Mouse (Mus musculus): Measurements from ENCODE around the gene Gm45785.

Gene Gm45785

DNA sequence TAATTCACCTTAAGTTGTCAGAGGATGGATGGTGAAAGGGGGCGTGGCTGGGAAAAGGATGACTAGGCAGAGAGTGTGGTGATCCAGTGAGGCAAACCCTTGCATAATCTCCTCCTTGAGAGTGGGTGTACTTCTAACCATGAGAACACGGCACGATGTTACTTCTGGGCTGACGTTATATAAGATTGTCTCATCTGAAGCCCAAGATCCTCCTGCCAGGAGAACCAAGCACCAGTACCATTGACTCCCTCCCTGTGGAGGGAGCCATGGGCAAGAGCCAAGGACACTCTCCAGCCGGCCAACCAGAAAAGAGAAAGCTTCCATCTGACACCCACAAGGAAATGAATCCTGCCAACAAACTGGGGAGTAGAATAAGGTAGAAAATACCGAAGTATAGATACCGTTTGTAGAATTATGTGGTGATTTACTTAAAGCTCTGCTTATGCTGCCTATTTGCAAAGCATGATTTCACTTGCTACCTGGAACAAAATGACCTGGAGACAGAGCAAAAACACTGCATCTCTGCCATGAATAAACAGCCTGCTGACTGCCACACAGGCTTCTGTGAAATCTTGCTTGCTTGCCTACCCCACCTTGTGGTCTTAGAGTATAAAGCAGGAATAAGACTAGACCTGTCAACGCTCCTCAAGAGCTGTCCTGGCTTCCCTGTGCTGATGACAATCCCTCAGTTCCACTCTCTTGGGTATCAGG, 27.8 kb downstream of the Gm45785 start:
- DNase-seq, result peak; percentile 73

DNA sequence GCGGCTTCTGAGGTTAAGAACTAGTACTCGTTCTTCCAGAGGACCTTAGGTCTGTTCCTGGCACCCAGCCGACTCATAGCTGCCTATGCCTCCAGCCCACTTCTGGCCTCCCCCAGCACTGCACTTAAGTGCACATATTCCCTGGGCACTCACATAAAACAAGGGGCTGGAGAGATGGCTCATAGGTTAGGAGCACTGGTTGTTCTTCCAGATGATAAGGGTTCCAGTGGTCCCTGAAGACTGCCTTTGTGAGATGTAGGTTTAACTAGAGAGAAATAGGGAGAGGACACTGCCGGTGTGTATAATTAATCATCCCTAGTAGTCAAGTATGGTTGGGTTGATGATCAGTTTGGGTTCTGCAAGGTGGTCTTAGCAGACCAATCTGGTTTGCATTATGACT, 33.4 kb downstream of the Gm45785 start:
- DNase-seq, result no peak

GRCm38 (mm10) chr7:140821653-140822329, 34.3 kb downstream of the Gm45785 start, which contains the start of gene Zfp941:
TSS of gene Zfp941 (minus strand) at chr7:140822178.
- DNase-seq, result peak; percentile 33

GRCm38 (mm10) chr7:140821305-140821652, 34.9 kb downstream of the Gm45785 start:
- DNase-seq, result no peak

- DNase-seq, result no peak
Observed at GRCm38 (mm10) chr7:140820173-140820572, 36.0 kb downstream of the Gm45785 start.

GRCm38 (mm10) chr7:140812850-140813249, 43.3 kb downstream of the Gm45785 start:
- no peak for DNase-seq

DNA sequence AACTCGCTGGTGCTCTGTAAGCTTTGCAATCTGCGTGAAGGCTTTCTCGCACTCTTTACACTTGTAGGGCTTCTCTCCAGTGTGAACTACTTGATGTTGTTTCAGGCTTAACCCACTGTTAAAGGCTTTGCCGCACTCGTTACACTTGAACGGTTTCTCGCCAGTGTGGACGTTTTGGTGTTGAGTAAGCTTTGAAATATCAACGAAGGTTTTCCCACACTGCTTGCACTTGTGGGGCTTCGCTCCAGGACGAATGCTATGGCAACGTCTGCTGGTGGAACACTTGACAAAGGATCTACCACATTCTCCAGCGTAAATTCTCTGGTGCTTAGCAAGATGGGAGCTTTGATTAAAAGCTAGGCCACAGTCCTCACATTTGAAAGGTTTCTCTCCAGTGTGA, 44.4 kb downstream of the Gm45785 start:
- DNase-seq, result no peak

DNA sequence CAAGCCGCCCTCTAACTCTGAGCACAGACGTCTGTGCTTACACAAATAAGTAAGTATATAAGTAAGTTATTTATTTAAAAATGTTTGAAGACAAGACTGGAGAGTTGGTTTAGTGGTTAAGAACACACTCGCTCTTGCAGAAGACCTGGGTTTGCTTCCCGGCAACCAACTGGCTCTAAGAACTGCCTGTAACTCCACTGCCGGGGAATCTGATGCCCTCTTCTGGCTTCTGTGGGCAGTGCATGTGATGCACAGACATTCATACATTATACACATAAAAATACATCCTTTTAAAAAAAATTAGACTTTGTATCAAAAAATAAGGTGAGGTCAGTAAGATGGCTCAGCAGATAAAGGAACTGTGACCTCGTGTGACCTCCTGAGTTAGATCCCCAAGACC, 45.6 kb downstream of the Gm45785 start:
- DNase-seq, result no peak

DNA sequence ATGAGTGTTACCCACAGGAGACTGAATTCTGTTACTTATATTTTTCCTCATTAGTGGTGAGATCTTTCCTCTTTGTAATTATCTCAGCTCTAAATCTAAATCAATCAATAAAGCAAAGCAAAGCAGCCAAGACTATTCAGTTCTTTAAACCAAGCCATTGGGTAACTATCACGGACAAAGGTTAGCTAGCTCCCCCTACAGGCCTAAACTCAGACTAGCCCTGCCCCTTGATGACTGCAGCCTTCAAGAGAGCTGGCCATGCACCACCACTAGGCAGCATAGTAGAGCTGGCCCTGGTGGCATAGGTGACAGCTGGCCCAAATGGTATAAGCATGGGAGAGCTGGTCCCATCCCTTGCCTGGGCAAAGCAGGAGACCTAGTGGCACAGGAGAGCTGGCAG, 50.4 kb downstream of the Gm45785 start:
- peak; percentile 77 for DNase-seq

- DNase-seq, result no peak
Observed at GRCm38 (mm10) chr7:140802629-140803028, 53.5 kb downstream of the Gm45785 start.

- DNase-seq, result no peak
Observed at GRCm38 (mm10) chr7:140798212-140798611, 57.9 kb downstream of the Gm45785 start.

DNA sequence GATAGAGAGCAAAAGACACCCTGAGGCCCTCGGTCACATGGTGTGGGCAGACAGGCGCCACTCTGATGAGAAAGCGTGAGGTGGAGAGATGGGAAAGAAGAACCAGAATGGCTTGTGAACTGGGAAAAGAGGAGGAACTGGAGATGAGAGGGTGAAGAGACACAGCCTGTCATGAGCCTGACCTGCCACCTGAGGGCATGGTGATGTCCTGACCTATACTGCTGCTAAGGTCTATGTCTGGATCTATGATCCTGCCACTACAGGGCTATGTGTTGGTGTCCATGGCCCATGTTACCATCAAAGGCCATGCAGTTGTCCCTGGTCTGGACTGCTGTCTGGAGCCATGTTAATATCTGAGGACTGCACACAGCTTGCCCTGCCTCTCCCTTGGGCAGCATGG, 58.5 kb downstream of the Gm45785 start:
- no peak for DNase-seq

GRCm38 (mm10) chr7:140793541-140793940, 62.6 kb downstream of the Gm45785 start:
- peak; percentile 4 for DNase-seq

DNA sequence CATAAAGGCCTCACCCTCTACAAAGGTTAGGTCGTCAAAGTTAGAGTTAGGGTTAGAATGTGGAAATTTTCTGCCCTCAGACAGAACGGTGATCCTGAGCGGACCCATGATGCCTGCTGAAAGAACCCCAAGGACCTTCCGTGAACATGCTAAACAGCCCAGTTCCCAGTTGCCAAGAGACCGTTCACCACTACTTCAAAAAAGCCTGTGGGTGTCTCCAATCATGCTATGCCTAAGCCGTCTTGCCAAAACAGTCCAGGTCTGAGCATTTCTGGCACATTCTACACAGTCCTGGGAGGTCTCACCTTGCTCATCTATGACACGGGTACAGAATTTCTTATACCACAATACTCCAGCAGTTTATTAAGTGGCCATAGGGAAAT, 68.1 kb downstream of the Gm45785 start:
- DNase-seq, result no peak

- no peak for DNase-seq
Observed at GRCm38 (mm10) chr7:140787406-140788052, 68.6 kb downstream of the Gm45785 start, which contains the start of gene Syce1. TSS of gene Syce1 (minus strand) at chr7:140787852.

DNA sequence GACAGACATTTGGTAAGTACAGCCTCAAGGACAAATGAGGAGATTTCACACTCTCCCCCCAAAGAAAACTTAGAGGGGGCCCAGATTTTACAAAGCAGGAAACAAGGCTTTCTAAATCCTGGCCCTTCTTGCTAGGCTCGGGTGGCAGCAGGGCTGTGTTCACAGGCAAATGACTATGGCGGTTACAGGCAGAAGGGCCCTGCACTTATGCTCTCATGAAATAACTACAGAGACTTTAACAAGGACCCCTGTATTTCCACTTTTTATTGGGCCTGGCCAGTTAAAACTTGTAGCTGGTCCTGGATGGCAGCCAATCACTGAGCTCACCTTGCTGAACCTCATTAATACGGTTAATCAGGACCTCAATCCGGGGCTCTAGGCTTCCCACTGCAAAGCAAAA, 75.6 kb downstream of the Gm45785 start:
- no peak for DNase-seq
